Mouse (Mus musculus) MEL (cell line): Measurements from ENCODE around the gene Rrp7a. TPM values are rescaled to one million over a fixed set of nuclear protein-coding genes. Genes with fewer than 3 reads are reported as not detected.

Experiments
- DNase-seq: peaks from one replicate; pipeline ENCODE4 v3.0.0; 2011; ENCODE audit warnings: low read depth, low spot score
- H3K27ac ChIP-seq: 2 replicates; pipeline ENCODE4 v1.5.1; 2012; ENCODE audit warnings: low read depth, mild to moderate bottlenecking, control low read depth, low read length, moderate library complexity; ENCODE audit not compliant: control insufficient read depth
- H3K27me3 ChIP-seq, 2 experiments: fragments of 150-350 bp in 1 of 2; sonication (generic) in 1 of 2; 2 replicates each; pipeline ENCODE4 v1.6.1; 2012; ENCODE audit warnings: low read length in 2 of 2, mild to moderate bottlenecking in 2 of 2, improper control_type of control experiment in 1 of 2, moderate library complexity in 1 of 2; ENCODE audit not compliant: insufficient read depth in 2 of 2, control insufficient read depth in 1 of 2
- H3K36me3 ChIP-seq, 2 experiments: 2 replicates each; pipeline ENCODE4 v1.6.1; 2012 to 2014; ENCODE audit warnings: low read length in 2 of 2, improper control_type of control experiment in 1 of 2, inconsistent platforms in 1 of 2, mild to moderate bottlenecking in 1 of 2; ENCODE audit not compliant: insufficient read depth in 2 of 2, control insufficient read depth in 1 of 2
- H3K4me1 ChIP-seq, 2 experiments: fragments of 150-350 bp in 1 of 2; sonication (generic) in 1 of 2; 2 replicates each; pipeline ENCODE4 v1.6.1; 2012; ENCODE audit warnings: low read length in 2 of 2, improper control_type of control experiment in 1 of 2, mild to moderate bottlenecking in 1 of 2; ENCODE audit not compliant: insufficient read depth in 2 of 2, control insufficient read depth in 1 of 2
- H3K4me3 ChIP-seq, 2 experiments: fragments of 150-350 bp in 1 of 2; sonication (generic) in 1 of 2; 2 replicates each; pipeline ENCODE4 v1.5.1; 2012; ENCODE audit warnings: low read depth in 2 of 2, low read length in 2 of 2, mild to moderate bottlenecking in 2 of 2, moderate library complexity in 2 of 2, control low read depth in 1 of 2, improper control_type of control experiment in 1 of 2; ENCODE audit not compliant: control insufficient read depth in 1 of 2, insufficient read depth in 1 of 2
- H3K79me2 ChIP-seq: 2 replicates; pipeline ENCODE4 v1.6.1; 2012; ENCODE audit warnings: mild to moderate bottlenecking, low read length, moderate library complexity; ENCODE audit not compliant: control insufficient read depth, poor library complexity, insufficient read depth
- H3K9ac ChIP-seq: 2 replicates; pipeline ENCODE4 v1.6.1; 2012; ENCODE audit warnings: low read depth, mild to moderate bottlenecking, control low read depth, low read length, moderate library complexity; ENCODE audit not compliant: control insufficient read depth, poor library complexity, severe bottlenecking
- H3K9me3 ChIP-seq: fragments of 150-350 bp; sonication (generic); replicated peaks from 2 replicates; pipeline ENCODE4 v1.6.1; 2012; ENCODE audit warnings: mild to moderate bottlenecking, low read length, improper control_type of control experiment, moderate library complexity; ENCODE audit not compliant: insufficient read depth
- BHLHE40 ChIP-seq: IDR thresholded peaks from 2 replicates; pipeline ENCODE4 v1.6.1; 2012; ENCODE audit warnings: low read depth, mild to moderate bottlenecking, inconsistent platforms, low read length, improper control_type of control experiment, borderline replicate concordance
- CHD1 ChIP-seq: IDR thresholded peaks from 2 replicates; pipeline ENCODE4 v1.6.1; 2012; ENCODE audit warnings: low read depth, mild to moderate bottlenecking, inconsistent platforms, low read length, improper control_type of control experiment
- ETS1 ChIP-seq: IDR thresholded peaks from 2 replicates; pipeline ENCODE4 v1.6.1; 2012; ENCODE audit warnings: low read depth, mild to moderate bottlenecking, inconsistent platforms, low read length, improper control_type of control experiment, moderate library complexity
- GATA1 ChIP-seq: IDR thresholded peaks from 2 replicates; pipeline ENCODE4 v1.6.1; 2011; ENCODE audit warnings: low read depth, low read length, improper control_type of control experiment
- HCFC1 ChIP-seq: IDR thresholded peaks from 2 replicates; pipeline ENCODE4 v1.6.1; 2012; ENCODE audit warnings: low read depth, mild to moderate bottlenecking, inconsistent platforms, low read length, improper control_type of control experiment, moderate library complexity
- JUND ChIP-seq: IDR thresholded peaks from 2 replicates; pipeline ENCODE4 v1.6.1; 2011; ENCODE audit warnings: low read depth, mild to moderate bottlenecking, improper control_type of control experiment, low read length
- MAX ChIP-seq: IDR thresholded peaks from 2 replicates; pipeline ENCODE4 v1.6.1; 2011; ENCODE audit warnings: low read length, improper control_type of control experiment
- MAZ ChIP-seq: IDR thresholded peaks from 2 replicates; pipeline ENCODE4 v1.6.1; 2012; ENCODE audit warnings: low read depth, mild to moderate bottlenecking, inconsistent platforms, low read length, improper control_type of control experiment
- MXI1 ChIP-seq: IDR thresholded peaks from 2 replicates; pipeline ENCODE4 v1.6.1; 2011; ENCODE audit warnings: mild to moderate bottlenecking, low read depth, low read length, improper control_type of control experiment
- MYB ChIP-seq: IDR thresholded peaks from 2 replicates; pipeline ENCODE4 v1.6.1; 2011; ENCODE audit warnings: mild to moderate bottlenecking, low read depth, low read length, improper control_type of control experiment
- MYC ChIP-seq: IDR thresholded peaks from 2 replicates; pipeline ENCODE4 v1.6.1; 2011; ENCODE audit warnings: low read depth, mild to moderate bottlenecking, low read length, improper control_type of control experiment, moderate library complexity
- NELFE ChIP-seq: IDR thresholded peaks from 2 replicates; pipeline ENCODE4 v1.6.1; 2011; ENCODE audit warnings: low read depth, low read length, improper control_type of control experiment
- NRF1 ChIP-seq: IDR thresholded peaks from 2 replicates; pipeline ENCODE4 v1.6.1; 2014; ENCODE audit warnings: low read depth, mild to moderate bottlenecking, inconsistent platforms, low read length, improper control_type of control experiment, moderate library complexity; ENCODE audit not compliant: poor library complexity, insufficient read depth, severe bottlenecking
- POLR2A ChIP-seq, 2 experiments: IDR thresholded peaks; 2 replicates each; pipeline ENCODE4 v1.6.1; 2011 to 2012; ENCODE audit warnings: low read length in 2 of 2, mild to moderate bottlenecking in 2 of 2, control low read depth in 1 of 2, improper control_type of control experiment in 1 of 2, low read depth in 1 of 2, moderate library complexity in 1 of 2; ENCODE audit not compliant: control insufficient read depth in 1 of 2, insufficient read depth in 1 of 2, poor library complexity in 1 of 2
- POLR2AphosphoS2 ChIP-seq: IDR thresholded peaks from 2 replicates; pipeline ENCODE4 v1.6.1; 2011; ENCODE audit warnings: low read length, improper control_type of control experiment
- RAD21 ChIP-seq: IDR thresholded peaks from 2 replicates; pipeline ENCODE4 v1.6.1; 2011; ENCODE audit warnings: mild to moderate bottlenecking, low read depth, low read length, improper control_type of control experiment
- RCOR1 ChIP-seq: IDR thresholded peaks from 2 replicates; pipeline ENCODE4 v1.6.1; 2012; ENCODE audit warnings: low read depth, mild to moderate bottlenecking, inconsistent platforms, low read length, improper control_type of control experiment
- SIN3A ChIP-seq: IDR thresholded peaks from 2 replicates; pipeline ENCODE4 v1.6.1; 2012; ENCODE audit warnings: low read length, improper control_type of control experiment, inconsistent platforms
- SMC3 ChIP-seq: IDR thresholded peaks from 2 replicates; pipeline ENCODE4 v1.6.1; 2011; ENCODE audit warnings: low read depth, low read length, improper control_type of control experiment
- TAL1 ChIP-seq: IDR thresholded peaks from 2 replicates; pipeline ENCODE4 v1.6.1; 2012; ENCODE audit warnings: mild to moderate bottlenecking, inconsistent platforms, low read length, moderate library complexity, mixed read lengths
- TBP ChIP-seq: IDR thresholded peaks from 2 replicates; pipeline ENCODE4 v1.8.0; 2011; ENCODE audit warnings: low read depth, low read length, improper control_type of control experiment
- TCF12 ChIP-seq: IDR thresholded peaks from 2 replicates; pipeline ENCODE4 v1.6.1; 2014; ENCODE audit warnings: low read depth, mild to moderate bottlenecking, inconsistent platforms, low read length, improper control_type of control experiment, moderate library complexity
- UBTF ChIP-seq: IDR thresholded peaks from 2 replicates; pipeline ENCODE4 v1.6.1; 2012; ENCODE audit warnings: low read depth, mild to moderate bottlenecking, inconsistent platforms, low read length, improper control_type of control experiment, moderate library complexity, borderline replicate concordance; ENCODE audit not compliant: insufficient read depth
- ZMIZ1 ChIP-seq: IDR thresholded peaks from 2 replicates; pipeline ENCODE4 v1.6.1; 2012; ENCODE audit warnings: low read depth, mild to moderate bottlenecking, inconsistent platforms, low read length, improper control_type of control experiment, moderate library complexity
- ZNF384 ChIP-seq: IDR thresholded peaks from 2 replicates; pipeline ENCODE4 v1.6.1; 2012; ENCODE audit warnings: low read depth, mild to moderate bottlenecking, inconsistent platforms, low read length, improper control_type of control experiment
- polyA plus RNA-seq, 2 experiments: library from polyadenylated mRNA; stranded (reverse) in 1 of 2; unstranded in 1 of 2; fragments of >175 nt in 1 of 2; fragments of >200 nt in 1 of 2; gene quantifications; 2 replicates each; pipeline versions ENCODE4 v1.2.1 to v1.2.4; 2012; ENCODE audit warnings: low replicate concordance in 2 of 2, low read depth in 1 of 2; ENCODE audit not compliant: insufficient read length in 2 of 2, insufficient read depth in 1 of 2, missing spikeins in 1 of 2
- total RNA-seq: library from RNA; depleted of rRNA; stranded (reverse); fragments of 300-350 nt; gene quantifications from 2 replicates; pipeline ENCODE4 v1.2.3, GENCODE M21; 2012

Rrp7a gene
- total and polyA plus RNA-seq, 3 experiments: 155 to 483 (median 283) TPM

DNA sequence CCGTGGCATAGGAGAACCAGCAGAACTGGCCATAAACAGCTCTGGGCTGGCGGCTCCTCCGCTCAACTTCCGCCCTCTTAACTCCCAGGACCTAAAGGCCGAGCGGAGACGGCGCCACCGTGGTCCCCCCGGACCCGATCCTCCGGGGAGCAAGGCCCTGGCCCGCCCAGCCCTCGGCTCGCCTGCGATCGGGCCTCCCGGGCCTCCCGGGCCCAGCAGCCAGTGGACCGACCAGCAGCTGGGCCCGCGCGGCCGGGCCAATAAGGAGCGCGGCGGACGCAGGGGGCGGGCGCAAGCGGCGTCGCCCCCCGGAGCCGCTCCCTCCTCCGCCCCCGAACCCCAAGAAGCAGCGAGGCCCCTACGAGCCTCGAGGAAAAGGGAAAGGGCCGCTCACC, 26.2 kb upstream of the Rrp7a start:
- Histone ChIP-seq H3K4me1 (peaks cover 0 to 16% of the 10 kb centered on the region in 2 experiments; a peak in 2 of 4 replicates), H3K9me3 (no peaks in the 10 kb centered on the region), H3K36me3 (peaks cover 2 to 7% of the 10 kb centered on the region in 2 experiments), H3K27ac (peak overlapping the region; percentile 66), H3K9ac (peak overlapping the region; percentile 91), H3K4me3 (peak overlapping the region; percentile 97 to 98), H3K27me3 (no peaks in the 10 kb centered on the region), H3K79me2 (peaks cover 51% of the 10 kb centered on the region)
- peak; percentile 50; the same call in 1 of the 2 replicates for TF ChIP-seq MXI1
- TF ChIP-seq NELFE: no peak
- DNase-seq: peak; percentile 62

DNA sequence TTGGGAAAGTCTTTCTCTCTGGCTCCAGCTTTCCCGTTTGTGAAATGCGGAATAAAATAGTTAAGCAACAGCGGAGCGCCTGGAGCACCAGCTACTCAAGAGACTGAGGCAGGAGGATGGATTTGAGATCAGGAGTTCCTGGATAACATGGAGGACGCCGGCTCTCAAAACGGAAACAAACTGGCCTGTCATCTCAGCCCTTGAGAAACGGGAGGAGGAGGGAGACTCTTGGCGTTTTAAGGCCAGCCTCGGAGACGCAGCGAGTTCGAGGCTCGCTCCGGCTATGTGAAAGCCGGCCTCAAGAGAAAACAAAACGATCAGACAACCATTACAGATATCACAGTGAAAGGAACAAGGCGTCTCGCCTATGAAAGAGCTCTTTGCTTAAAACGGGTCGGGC, 25.8 kb upstream of the Rrp7a start:
- H3K9me3 ChIP-seq: no peaks in the 10 kb centered on the region
- TF ChIP-seq MAX (peak; percentile 25; the same call in 1 of the 2 replicates), RCOR1 (no peak), NRF1 (no peak), POLR2AphosphoS2 (no peak), GATA1 (no peak), ZMIZ1 (no peak), SMC3 (no peak), POLR2A (IDR thresholded peaks at IDR 0.05; ENCODE audit: control insufficient read depth in 1 of 2, insufficient read depth in 1 of 2, low read depth in 1 of 2, low read length in 2 of 2, poor library complexity in 1 of 2) (no peak), ZNF384 (no peak), MXI1 (peak; percentile 42; the same call in 1 of the 2 replicates), CHD1 (peak; percentile 92; the same call in 1 of the 2 replicates), NELFE (no peak), UBTF (no peak), TCF12 (peak; percentile 11; the same call in 1 of the 2 replicates), TAL1 (no peak), TBP (no peak), ETS1 (no peak), BHLHE40 (no peak), MYB (no peak), JUND (no peak), MYC (no peak), RAD21 (no peak), HCFC1 (no peak), SIN3A (peak; percentile 24; the same call in 1 of the 2 replicates), MAZ (no peak)
- peak overlapping the region; percentile 66 for H3K27ac ChIP-seq

More for the DNA sequence above, 25.8 kb upstream of the Rrp7a start:
- Histone ChIP-seq H3K4me1 (peaks cover 0 to 16% of the 10 kb centered on the region in 2 experiments; a peak in 2 of 4 replicates), H3K36me3 (peaks cover 2 to 7% of the 10 kb centered on the region in 2 experiments), H3K27me3 (no peaks in the 10 kb centered on the region), H3K79me2 (peaks cover 54% of the 10 kb centered on the region), H3K9ac (peak overlapping the region; percentile 91), H3K4me3 (peak overlapping the region; percentile 97 to 98)
- DNase-seq: peak; percentile 64
